Mouse (Mus musculus) gonadal fat pad, adult 2 months (tissue): ENCODE results near the gene Gng2. TPM values are rescaled to one million over a fixed set of nuclear protein-coding genes. Genes with fewer than 3 reads are reported as not detected.

Experiments used
- DNase-seq: peaks from one replicate; pipeline ENCODE4 v3.0.0-alpha.2; 2012; ENCODE audit warnings: low read depth
- polyA plus RNA-seq: library from polyadenylated mRNA; depleted of rRNA; stranded (reverse); fragments of >200 nt; gene quantifications from 2 replicates; pipeline ENCODE4 v1.2.3, GENCODE M21; 2012

The Gng2 gene
- polyA plus RNA-seq, 1 experiment: 12.8 TPM

DNA sequence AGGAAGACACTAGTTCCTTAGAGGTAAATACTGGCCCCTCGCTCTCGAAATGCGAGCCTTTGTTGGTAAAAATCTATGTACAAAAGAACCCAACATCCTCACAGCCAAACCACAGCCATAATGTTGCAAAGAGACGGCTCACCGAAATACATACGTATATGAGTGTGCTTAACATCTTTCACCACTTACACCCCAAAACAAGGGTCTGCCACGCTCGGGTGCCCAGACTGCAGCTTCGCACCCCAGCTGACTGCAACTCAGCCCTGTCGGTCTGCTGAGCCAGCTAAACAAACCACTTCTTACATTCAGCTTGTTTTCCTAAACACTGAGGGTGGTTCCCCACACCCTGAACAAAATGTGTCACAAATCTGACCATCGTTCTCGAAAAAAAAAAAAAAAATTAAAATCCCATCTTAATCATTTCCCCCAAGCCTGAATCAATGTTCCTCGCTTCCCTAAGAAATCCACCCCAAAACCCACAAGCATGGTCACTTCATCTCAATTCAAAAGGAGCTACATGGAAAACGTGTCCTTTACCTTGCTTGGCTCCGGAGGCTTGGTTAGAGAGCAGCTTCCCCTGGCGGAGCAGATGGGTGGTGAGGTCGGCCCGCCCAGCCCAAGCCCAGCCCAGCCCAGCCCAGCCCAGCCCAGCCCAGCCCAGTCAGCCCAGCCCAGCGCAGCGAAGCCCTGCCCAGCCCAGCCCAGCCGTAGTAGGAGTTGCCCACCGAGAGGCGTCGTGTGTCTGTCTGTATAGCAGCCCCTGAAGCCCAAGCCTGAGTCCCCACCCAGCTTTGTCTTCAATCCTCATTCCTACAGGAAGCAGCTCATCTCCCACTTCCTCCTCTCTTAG, 781 bp downstream of the Gng2 start:
- no peak for DNase-seq

DNA sequence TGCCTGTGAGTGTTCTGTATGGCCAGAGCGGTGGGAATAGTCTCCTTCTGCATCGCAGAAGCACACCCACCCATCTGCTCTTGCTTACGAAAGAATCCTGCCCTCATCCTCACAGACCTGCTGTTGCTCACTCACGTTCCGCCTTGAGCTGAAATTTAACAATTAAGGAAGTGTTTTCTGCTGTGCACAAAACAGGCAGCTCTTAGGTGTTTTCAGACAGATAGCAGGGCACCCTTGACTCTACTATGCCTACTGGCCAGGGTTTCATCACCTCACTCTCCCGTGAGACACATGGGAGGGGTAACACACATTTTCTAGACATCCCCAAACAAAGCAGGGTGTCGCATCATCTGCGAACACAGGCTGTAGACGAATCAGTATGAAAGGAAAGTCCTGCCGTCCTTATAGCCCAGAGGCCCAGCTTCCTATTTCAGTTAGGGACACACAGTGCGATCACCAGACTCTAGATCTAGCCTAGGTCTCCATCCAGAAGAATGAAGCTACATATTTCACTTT, 2.4 kb downstream of the Gng2 start:
- no peak for DNase-seq

DNA sequence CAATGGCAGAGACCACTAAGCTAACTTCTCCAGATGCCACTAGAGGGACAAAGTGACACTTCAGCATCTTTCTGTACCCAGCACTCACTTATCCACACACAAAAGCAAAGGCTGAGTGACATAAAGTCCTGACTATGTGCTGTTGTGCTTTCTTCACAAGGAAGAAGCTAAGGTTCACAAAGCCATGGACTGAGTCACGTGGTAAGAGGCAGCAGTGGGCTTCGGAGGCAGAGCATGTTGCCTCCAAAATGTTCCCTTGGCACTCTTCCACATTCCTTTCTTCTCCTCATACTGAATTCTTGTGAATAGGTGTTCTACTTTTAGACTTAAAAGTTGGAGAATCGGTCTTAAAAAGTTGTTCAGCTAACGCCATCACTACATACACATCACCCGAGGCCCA, 3.0 kb downstream of the Gng2 start:
- DNase-seq: no peak

DNA sequence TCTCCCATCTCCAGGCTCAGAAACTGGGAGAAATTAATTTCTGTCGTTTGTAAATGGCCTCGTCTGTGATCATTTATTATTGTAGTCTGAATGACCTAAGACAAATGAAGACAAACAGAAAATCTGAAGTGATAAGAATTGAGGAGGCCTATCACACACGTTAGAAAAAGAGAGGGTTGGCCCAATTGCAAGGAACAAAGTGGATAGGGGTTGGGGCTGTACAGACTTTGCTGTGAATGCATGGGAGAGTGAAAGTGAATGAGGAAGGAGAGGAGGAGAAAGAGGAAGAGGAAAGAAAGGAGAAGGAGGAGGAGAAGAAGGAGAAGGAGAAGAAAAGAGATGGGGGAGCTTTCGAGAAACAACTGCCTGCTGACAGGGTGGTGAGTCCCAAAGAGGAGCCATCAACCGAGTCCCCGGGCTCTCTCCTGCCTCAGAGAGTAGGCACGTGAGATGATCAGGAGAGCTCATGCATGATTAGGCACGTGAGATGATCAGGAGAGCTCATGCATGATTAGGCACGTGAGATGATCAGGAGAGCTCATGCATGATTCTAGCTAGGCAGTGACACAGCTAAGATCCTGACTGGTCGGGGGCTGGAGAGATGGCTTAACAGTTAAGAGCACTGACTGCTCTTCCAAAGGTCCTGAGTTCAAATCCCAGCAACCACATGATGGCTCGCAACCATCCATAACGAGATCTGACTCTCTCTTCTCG, 5.0 kb downstream of the Gng2 start:
- DNase-seq: no peak

DNA sequence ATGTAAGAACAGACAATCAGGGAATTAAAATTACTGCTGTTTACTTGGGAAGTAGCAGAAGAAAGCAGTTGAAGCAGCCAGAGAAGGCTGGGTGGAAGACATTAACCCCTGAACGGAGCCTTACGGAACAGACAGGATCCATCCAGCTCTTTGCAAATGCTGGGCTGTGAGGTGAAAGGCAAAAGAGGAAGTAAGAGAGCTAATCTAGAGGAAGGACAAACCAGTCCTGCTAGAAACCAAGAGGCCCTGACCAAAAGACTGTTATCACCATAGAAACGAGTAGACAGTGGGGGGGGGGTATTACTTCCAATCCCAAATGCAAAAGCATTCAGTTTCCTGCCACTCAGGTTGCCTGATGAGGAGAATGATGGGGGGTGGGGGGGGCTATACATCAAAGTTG, 6.6 kb downstream of the Gng2 start:
- no peak for DNase-seq

DNA sequence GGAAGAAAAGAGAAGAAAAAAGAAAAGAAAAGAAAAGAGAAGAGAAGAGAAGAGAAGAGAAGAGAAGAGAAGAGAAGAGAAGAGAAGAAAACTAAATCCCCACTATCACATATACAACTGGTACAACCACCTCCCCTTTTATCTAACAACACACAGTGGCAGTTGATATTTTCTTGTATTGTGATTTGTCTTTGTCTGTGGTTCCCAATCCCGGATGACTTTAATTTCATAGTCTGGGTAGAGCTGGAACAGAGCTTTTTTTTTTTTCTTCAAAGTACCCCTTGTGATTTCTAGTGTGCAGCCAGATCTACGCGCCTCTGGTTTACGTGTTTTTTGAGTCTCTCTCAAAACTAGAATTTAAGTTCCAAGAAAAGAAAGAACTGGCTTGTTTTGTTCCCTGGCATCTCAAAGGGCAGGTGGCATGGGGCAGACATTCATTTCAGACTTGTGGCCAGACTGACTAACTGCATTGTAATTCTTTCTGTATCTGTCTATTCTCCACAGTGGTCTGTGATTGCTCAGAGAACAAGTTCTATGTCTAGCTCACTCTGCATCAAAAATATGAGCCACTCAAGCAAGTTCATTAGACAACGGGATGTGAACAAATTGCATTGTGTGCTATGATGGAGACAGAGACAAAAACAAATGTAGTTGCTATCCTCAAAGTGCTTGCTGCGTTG, 7.2 kb downstream of the Gng2 start:
- no peak for DNase-seq

DNA sequence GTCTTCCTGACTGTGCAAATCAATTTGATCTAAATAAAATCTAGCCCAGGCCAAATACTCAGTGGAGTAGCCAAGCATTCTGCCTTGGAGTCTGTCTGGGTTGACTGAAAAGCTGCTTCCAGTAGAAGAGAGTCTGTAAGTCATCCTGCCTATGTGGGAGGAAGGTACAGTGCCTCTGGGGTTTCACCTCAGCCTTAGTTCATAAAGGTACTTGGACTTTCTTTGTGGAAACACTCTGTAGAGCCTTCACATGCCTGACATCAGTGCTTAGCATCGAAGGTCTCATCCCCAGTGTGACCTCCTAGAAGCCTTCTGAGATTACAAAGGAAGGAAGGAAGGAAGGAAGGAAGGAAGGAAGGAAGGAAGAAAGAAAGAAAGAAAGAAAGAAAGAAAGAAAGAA, 7.9 kb downstream of the Gng2 start:
- no peak for DNase-seq

DNA sequence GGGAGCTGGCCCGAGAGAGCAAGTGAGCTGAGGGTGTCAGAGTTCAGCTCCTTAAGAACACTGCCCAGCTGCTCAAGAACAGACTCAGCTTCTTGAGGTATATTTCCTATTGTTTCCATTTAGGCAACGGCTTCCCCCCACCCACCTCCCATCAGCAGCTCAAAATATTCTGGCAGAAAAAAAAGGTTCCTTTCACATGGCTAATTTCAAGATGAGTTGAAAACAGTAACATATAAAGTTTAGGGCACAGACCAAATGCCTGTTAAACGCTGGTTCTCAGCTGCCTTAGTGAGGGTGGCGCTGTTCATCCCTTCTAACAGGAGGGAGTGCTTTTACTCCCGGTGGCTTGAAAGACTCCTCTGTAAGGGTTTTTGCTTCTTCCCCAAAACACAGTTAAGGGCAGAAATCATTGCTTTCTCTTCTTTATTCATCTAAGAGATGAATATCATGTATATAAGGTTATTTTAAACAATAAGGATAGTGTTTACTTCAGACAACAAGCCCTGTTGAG, 8.4 kb downstream of the Gng2 start:
- no peak for DNase-seq

DNA sequence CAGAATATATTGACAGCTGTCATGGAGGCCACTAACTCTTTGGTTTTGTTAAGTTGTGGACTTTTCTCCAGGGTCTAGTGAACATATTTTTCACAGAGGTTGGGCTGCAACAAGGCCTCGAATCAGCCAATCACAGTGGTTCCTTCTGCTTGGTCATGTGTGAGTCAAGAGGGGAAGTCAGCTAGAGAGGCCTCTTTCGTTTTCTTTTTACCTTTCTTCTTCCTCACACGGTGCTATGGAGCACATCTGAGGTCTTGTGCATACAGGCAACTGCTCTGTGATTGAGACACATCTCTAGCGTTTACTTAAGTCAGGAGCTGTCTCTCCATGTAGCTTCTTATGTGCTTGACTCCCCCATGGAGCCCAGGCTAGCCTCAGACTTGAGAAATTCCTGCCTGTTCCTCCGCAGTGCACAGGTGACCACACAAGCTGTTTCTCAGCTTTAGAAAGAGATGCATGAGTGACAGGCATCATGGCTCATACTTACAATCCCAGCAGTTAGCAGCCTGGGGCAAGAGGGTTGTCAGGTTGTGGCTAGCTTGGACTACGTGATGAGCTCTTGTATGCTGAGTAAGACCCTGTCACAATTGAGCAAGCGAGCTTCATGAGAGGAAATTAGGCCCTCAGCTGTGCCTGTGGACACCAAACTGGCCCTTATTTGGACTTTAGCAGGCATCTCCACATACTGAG, 9.0 kb downstream of the Gng2 start:
- no peak for DNase-seq

DNA sequence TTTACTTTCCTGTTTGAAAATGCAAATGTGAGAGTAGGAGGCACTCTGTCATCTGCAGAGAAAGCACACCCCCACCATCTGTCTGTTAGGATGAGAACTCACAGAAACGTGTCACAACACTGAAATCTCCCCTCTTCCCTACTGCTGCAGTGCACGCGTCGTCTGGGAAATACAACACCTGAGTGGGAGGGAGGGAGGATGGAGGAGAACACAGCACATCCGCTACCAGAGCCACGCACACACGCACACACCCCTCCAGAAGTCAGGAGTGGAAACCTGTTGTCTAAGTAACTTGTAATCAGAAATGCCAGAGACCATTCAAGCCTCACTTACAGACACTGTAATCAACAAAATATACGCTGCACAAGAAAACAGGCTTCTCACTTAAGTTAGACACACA, 9.9 kb downstream of the Gng2 start:
- DNase-seq: no peak

DNA sequence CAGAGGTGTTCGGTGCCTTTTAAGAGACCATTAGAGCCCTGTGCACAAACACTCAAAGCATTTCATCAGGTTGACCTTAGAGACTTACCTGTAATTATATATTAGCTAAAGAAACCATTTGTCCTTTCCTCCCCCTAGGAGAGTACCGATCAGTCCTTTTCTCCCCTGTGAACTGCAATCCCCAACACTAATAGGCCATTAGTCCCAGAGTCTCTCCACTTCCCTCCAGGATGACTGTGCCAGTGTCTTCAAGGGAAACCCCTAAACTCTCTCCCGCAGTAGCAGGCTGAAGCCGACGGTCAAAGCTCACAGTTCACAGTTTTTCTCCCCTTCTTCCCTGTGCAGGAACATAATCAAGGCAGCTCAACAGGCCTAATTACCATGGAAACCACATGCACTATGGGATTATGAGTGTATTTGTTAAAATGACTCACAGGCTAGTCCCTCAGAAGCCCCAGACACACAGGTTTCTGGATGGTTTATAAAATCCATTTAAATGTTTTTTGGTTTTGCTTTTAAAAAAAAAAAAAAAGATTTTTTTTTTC, 13.4 kb downstream of the Gng2 start:
- DNase-seq: no peak

DNA sequence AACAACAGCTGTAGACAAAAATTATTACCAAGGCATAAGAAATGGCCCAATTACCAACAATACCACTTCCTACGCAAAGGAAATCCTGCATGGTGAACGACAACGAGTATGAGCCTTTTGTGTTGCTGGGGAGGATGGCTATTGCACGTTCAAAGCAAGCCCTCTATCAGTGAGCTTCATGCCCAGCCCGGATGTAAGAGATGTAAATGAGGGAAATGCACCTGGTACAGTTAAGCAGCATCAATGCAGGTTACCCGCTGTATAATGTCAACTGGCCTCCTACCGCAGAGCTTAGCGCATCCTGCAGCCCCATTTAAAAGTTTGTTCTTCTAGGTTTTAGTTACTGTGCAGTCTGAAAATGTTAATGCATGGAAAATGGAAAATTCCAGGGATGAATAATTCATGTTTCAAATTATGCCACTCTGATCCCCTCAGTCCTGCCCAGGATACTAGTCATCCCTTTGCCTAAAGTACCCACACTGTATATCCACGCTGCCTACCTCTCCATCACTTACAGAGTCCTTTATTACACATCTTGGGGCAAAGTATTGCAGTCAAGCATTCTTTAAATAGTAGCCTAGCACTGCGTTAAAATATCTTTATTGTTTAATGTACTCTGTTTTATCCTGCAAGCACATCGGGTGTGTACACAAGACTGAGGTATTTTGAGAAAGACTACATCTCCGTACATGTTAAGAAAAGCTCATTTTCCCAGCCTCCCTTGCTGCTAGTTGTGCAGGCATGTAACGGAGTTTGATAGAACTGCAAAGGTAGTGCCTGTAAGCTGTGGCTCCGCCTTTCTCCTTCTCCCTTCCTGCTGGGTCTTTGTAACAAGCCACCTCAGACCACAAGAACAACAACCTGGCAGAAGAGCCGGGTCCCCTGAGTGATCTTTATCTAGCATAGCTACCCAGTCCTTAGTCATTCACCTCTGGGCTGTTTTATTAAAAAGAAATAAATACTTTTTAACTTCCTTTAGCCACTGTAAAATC, 15.2 kb downstream of the Gng2 start:
- DNase-seq: no peak

DNA sequence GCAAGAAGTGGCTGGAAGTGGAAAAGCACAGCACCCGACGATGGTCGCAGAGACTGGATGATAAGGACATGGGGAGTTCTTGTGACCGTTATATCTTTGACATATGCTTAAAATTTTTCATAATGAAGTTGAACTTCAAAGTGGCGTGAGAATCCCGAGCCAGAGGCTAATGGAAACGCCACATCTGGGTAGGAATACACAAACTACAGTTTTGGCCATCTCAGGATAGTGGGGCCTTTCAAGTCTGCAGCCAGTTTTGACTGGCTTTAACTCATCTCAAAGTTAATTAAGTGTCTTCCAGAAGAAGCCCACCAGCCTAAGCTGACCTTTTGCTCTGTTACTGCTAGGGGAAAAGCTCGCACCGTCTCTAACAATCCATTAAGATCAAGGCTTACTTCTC, 17.6 kb downstream of the Gng2 start:
- no peak for DNase-seq

DNA sequence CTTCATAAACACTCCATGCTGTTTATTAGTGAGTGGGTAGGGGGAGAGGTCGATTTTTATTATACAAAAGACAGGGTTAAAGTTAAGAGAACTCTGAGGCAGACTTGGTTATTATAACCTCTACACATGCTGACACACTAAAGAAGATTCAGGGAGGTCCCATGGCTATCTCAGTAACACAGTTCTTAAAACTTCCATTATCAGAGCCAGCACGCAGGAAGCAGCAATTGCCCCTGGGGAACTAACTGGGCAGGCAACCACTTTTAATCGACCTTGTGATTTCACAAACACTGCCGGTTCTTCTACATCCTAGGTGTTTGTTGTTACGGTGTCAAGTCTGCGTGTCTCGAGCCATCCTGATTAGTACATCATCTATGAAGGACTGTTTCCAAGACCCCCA, 22.4 kb downstream of the Gng2 start:
- DNase-seq: no peak

DNA sequence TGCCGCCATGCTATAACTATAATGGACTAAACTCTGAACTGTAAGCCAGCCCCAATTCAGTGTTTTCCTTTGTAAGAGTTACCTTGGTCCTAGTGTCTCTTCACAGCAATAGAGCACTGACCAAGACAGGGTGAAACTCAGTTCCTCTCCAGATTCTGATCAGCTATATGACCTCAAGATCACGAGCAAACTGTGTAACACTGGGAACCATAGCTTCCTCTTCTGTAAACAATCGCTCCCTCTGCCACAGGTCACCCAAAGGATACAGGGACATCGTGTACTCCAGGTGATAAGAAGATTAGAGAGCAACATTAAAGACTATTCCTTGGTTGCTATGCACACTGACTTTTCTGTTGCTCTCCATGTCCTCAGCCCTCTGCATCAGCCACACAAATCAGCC, 26.6 kb downstream of the Gng2 start:
- no peak for DNase-seq

DNA sequence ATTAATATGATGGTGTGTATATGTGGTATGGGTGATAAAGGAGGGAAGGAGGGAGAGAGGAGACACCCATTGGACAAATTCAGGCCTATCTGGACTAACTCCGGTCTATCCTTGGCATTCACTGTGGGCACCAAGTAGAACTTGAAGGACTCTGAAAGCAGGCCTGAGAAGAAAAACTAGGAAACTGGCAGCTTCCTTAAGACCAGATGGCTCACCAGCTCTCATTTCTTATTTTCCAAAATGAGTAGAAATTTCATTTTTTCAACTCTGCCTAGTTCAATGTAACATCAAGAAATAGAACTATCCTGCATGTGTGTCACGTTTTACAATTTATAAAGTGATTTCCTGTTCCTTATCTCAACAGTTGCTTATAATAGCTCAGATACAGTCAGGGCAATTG, 28.0 kb downstream of the Gng2 start:
- DNase-seq: no peak

DNA sequence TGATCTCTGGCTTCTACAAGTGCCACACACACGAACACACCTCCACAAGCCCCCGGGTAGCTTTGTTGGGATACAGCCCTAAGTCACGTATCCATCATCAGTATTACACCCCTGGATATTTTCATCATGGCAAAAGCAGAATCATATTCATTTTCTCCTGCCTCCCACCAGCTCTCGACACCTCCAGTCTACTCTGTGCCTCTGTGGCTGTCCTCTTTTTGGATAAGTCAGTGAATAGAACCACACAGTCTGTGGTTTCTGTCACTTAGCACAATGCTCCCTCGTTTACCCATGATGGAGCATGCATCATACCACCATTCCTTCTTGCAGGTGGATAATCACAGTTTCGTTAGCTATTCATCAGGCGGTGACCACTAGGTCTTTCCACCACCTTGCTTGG, 31.2 kb downstream of the Gng2 start:
- no peak for DNase-seq

DNA sequence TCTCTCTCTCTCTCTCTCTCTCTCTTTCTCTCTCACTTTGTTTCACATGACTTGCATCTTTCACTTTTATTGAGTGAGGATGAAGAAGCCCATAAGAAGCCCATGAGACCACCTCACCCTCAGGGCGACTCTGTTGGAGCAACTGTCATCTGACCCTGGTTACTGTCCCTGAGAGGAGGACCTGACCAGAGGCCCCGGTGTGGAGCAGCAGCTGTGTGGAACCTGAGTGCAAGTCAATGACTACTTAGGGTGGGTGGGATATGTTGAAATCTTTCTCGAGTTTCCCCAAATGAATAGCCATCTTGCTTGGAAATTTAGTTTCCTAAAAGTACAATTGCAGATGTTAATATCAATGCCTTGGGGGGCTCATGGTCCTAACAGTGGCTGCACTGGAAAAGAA, 34.7 kb downstream of the Gng2 start:
- no peak for DNase-seq

DNA sequence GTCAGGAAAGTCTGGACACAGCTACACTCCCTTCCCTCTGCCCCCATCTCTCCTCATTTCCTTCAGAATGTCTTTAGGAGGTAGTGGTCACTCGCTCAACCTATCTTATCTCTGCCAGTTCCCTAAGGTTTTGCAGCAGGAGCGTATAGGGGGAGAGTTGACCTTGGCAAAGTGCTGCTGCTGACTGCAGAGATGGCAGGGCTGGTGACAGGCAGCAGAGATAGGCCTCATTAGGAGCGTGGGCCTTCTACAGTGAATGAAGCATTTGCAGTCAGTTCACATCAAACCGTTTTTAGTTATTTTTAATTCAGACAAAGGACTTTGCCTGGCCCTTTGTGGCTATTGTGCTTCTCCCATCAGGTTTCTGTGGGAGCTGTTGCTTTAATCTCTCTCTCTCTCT, 35.1 kb downstream of the Gng2 start:
- DNase-seq: no peak

DNA sequence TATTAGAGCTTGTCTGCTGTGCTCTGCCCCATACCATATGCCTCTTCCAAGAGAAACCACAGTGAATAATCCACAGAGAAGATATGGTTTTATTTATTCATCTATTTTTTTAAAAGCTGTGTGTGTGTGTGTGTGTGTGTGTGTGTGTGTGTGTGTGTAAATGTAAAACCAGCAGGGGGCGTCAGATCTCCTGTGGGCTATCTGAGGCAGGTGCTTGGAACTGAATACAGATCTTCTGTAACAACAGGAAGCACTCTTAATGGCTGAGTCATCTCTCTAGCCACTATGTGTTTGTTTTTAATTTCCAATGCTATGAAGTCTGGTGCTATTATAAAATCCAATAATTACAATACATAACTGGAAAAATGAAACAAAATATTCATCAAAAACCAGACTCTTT, 37.4 kb downstream of the Gng2 start:
- no peak for DNase-seq
